Mouse (Mus musculus): ENCODE measurements around the gene Cox4i2. TPM values are rescaled to one million over a fixed set of nuclear protein-coding genes. Genes with fewer than 3 reads are reported as not detected.

The Cox4i2 gene
- polyA plus RNA-seq, 1 experiment from 2014 or later = 2.8 TPM

DNA sequence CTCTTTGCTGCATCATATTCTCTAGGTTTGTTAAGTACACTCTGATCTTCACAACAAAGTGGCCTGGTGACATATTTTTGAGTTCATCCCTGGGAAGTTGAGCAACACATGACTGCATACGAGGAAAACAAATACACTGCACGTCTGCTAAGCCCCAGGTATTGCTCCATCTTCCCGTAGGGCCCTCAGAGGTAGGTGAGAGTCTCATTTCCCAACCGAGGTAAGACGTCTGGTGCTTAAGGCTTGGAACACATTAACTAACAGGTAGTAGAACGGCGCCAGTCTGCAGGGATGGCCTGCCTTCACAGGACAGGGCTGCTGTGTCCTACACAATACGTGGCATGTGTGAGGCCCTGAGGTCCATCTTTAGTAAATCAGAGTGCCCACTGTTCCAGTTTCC, 30.7 kb downstream of the Cox4i2 start:
- DNase-seq (ENCODE audit: low spot score, missing footprints) = peak; percentile 45
- no peak overlapping the region for H3K4me3 ChIP-seq (ENCODE audit: low read depth, low read length)
- no peaks in the 10 kb centered on the region for H3K27me3 ChIP-seq (ENCODE audit: control insufficient read depth, insufficient read depth, low read length)
- 0 out of 2 replicates have a peak, but pooled peaks cover 4% of the 10 kb centered on the region for H3K36me3 ChIP-seq (ENCODE audit: control insufficient read depth, insufficient read depth, low read length)
- H3K9ac ChIP-seq (ENCODE audit: low read length) = no peak overlapping the region
- WGBS = 93% methylated on average over 8 of the region's 8 CpGs
- H3K9me3 ChIP-seq (ENCODE audit: control insufficient read depth, low read length) = no peaks in the 10 kb centered on the region
- ATAC-seq (ENCODE audit: low FRiP score) = no peak
- no peak overlapping the region for H3K4me2 ChIP-seq
- H3K27ac ChIP-seq (ENCODE audit: low read depth, low read length) = no peak overlapping the region
- no peaks in the 10 kb centered on the region for H3K4me1 ChIP-seq (ENCODE audit: control insufficient read depth, insufficient read depth, low read length)

DNA sequence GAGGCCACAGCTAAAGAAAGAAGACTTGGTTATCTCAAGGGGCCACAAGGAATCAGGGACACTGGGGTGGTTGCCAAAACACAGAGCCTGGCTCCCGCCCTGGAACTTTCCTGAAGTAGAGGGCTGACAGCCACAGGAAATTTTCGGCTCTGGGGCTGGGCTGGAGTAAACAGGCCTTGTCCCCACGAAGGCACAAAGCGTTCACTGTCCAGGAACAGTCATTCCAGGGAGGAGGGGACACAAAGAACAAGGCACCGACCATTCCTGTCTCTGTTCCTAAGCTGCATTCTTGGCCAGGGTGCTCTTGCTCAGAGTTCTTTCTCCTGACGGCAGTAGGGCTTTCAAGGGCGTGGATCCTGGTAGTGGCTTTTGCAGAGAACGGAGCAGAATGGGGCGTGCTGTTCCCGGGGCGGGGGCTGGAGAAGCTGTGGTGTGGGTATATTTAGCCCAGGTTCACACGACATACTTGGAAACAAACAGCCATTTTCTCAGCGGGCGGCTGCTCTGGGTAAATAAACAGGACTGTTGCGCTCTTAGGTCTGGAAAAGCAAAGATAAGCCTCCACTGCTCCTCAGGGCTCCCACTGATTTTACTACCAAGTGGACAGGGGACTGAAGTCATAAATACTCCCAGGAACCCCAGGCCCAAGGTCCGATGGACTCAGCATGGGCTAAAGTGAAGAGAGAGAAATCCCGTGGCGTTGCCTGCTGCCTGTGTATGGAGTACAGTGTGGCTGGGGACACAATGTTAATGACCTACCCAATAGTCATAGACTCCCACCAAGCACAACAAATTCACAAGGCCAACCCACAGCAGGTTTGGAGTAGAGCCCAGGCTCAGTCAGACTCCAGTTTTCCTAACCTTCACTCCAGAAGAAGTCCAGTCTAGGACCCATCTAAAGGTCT, 31.7 kb downstream of the Cox4i2 start:
- no peaks in the 10 kb centered on the region for H3K9me3 ChIP-seq (ENCODE audit: control insufficient read depth, low read length)
- no peaks in the 10 kb centered on the region for H3K27me3 ChIP-seq (ENCODE audit: control insufficient read depth, insufficient read depth, low read length)
- no peak for ATAC-seq (ENCODE audit: low FRiP score)
- 0 out of 2 replicates have a peak, but pooled peaks cover 4% of the 10 kb centered on the region for H3K36me3 ChIP-seq (ENCODE audit: control insufficient read depth, insufficient read depth, low read length)
- peak; percentile 82 for DNase-seq (ENCODE audit: low spot score, missing footprints)
- no peaks in the 10 kb centered on the region for H3K4me1 ChIP-seq (ENCODE audit: control insufficient read depth, insufficient read depth, low read length)
- H3K4me3 ChIP-seq (ENCODE audit: low read depth, low read length) = no peak overlapping the region
- WGBS = 78% methylated on average over 18 of the region's 18 CpGs
- no peak overlapping the region for H3K27ac ChIP-seq (ENCODE audit: low read depth, low read length)
- H3K9ac ChIP-seq (ENCODE audit: low read length) = no peak overlapping the region
- H3K4me2 ChIP-seq = no peak overlapping the region

DNA sequence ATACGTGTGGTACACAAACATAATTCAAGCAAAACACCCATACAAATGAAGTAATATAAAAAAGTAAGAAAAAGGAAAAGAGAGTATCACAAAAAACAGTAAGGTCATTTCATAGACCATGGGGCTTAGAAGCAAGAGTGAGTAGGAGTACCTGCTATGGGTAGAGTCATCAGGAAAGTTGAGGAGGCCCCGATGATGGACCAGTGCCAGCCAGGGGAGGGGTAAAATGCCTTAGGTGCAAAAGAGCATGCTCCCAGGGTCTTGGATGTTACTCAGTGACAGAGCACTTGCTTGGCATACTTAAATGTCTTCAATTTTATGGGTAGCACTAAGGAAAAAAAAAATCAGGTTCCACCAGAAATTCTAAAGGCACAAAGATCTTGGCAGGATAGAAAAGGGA, 33.2 kb downstream of the Cox4i2 start:
- no peaks in the 10 kb centered on the region for H3K9me3 ChIP-seq (ENCODE audit: control insufficient read depth, low read length)

DNA sequence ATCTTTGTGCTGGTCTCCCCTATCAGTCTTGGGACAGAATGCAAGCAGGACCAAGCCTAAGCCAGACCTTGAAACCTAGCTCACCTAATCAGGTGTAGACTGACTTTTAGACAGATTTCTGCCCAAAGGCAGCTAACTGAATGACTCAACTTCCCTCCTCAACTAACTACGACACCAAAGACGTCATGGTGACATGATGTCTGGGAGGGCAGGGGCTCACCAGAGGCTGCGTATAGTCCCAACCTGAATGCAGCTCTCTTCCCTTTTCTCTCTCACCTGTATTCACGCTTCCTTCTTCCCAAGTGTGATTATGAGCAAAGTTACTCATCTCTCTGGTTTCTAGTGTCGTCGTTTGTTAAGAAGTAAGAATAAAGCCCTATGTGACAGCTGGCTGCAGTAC, 33.6 kb downstream of the Cox4i2 start:
- H3K4me1 ChIP-seq (ENCODE audit: control insufficient read depth, insufficient read depth, low read length) = no peaks in the 10 kb centered on the region
- WGBS = 94% methylated on average over 6 of the region's 6 CpGs
- ATAC-seq (ENCODE audit: low FRiP score) (no peak), DNase-seq (ENCODE audit: low spot score, missing footprints) (no peak)
- no peak overlapping the region for H3K4me2 ChIP-seq
- no peaks in the 10 kb centered on the region for H3K27me3 ChIP-seq (ENCODE audit: control insufficient read depth, insufficient read depth, low read length)
- H3K9ac ChIP-seq (ENCODE audit: low read length) = no peak overlapping the region
- no peak overlapping the region for H3K27ac ChIP-seq (ENCODE audit: low read depth, low read length)
- H3K4me3 ChIP-seq (ENCODE audit: low read depth, low read length) = no peak overlapping the region
- H3K36me3 ChIP-seq (ENCODE audit: control insufficient read depth, insufficient read depth, low read length) = no peaks in the 10 kb centered on the region
- no peaks in the 10 kb centered on the region for H3K9me3 ChIP-seq (ENCODE audit: control insufficient read depth, low read length)

More for the DNA sequence above, 33.2 kb downstream of the Cox4i2 start:
- Histone ChIP-seq H3K4me2 (no peak overlapping the region), H3K9ac (ENCODE audit: low read length) (no peak overlapping the region), H3K27me3 (ENCODE audit: control insufficient read depth, insufficient read depth, low read length) (no peaks in the 10 kb centered on the region), H3K36me3 (ENCODE audit: control insufficient read depth, insufficient read depth, low read length) (no peaks in the 10 kb centered on the region), H3K4me3 (ENCODE audit: low read depth, low read length) (no peak overlapping the region), H3K4me1 (ENCODE audit: control insufficient read depth, insufficient read depth, low read length) (no peaks in the 10 kb centered on the region), H3K27ac (ENCODE audit: low read depth, low read length) (no peak overlapping the region)
- WGBS = 95% methylated on average over 2 of the region's 2 CpGs
- DNase-seq (ENCODE audit: low spot score, missing footprints) (no peak), ATAC-seq (ENCODE audit: low FRiP score) (no peak)

DNA sequence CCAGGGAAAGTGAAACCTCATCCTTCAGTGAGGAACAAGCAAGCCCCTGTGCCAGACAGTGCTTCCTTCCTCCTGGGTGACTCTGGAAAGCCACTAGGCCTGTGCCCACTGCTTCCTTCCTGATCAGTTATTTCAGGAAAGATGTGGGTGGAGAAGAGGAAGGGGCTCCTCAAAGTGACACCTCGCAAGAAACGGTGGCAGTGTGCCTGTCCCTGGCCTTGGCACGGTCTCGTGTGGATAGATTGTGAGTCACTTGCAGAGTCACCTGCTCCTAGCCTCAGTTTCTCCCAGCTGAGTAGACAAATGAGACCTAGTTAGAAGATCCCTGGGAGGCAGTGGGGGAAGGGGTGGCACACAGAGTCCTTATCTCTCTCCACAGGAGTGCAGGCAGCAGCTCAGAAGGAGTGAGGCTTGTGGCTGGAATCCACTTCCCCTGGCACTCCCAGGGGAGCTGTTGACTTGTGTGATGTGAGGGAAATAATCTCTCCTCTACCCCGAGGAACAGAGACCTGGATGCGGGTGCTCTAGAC, 35.0 kb downstream of the Cox4i2 start:
- 76% methylated on average over 6 of the region's 6 CpGs for WGBS
- Histone ChIP-seq H3K4me1 (ENCODE audit: control insufficient read depth, insufficient read depth, low read length) (no peaks in the 10 kb centered on the region), H3K36me3 (ENCODE audit: control insufficient read depth, insufficient read depth, low read length) (no peaks in the 10 kb centered on the region), H3K4me2 (no peak overlapping the region), H3K9ac (ENCODE audit: low read length) (no peak overlapping the region), H3K27me3 (ENCODE audit: control insufficient read depth, insufficient read depth, low read length) (no peaks in the 10 kb centered on the region), H3K4me3 (ENCODE audit: low read depth, low read length) (no peak overlapping the region), H3K27ac (ENCODE audit: low read depth, low read length) (peak overlapping the region; percentile 11; the same call in 1 of the 2 replicates), H3K9me3 (ENCODE audit: control insufficient read depth, low read length) (no peaks in the 10 kb centered on the region)
- no peak for ATAC-seq (ENCODE audit: low FRiP score)
- no peak for DNase-seq (ENCODE audit: low spot score, missing footprints)

DNA sequence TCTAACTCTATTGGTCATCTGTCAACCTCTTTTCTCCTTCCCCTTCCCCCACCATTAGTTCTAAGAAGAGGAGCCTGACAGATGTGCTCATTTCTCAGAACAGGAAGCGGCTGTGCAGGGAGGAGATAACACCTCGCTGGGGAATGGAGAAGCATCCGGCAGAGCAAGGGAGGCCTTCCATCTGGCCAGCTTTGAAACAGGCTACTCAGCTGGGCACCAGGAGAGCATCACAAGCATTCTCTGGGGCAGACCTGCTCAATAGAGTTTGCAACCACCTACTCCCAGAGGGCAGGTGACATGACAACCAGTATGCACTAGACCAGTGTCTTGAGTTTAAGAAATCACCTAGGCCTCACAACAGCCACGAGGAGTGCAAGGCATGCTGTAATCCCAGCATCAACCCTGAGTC, 35.6 kb downstream of the Cox4i2 start:
- 69% methylated on average over 4 of the region's 4 CpGs for WGBS
- no peak overlapping the region for H3K4me3 ChIP-seq (ENCODE audit: low read depth, low read length)

DNA sequence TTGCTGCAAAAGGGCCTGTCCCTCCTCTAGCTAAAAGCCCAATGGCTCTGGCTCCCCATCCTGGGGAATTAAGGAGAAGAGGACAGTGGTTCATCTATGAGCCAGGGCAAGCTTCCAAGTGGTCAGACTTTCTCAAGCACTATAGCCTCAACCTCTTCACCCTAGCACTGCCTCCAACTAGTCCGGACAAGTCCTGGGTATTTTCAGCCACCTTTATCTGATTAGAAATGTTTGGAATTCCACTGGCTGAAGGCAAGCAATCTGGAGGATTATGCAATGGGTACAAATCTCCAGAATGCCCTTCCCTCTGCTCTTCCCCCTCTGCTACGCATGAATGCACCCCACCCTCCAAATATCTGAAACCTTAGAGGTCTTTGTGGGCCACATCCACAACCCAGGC, 38.5 kb downstream of the Cox4i2 start:
- H3K9ac ChIP-seq (ENCODE audit: low read length) = no peak overlapping the region
- H3K9me3 ChIP-seq (ENCODE audit: control insufficient read depth, low read length) = no peaks in the 10 kb centered on the region
- DNase-seq (ENCODE audit: low spot score, missing footprints) (no peak), ATAC-seq (ENCODE audit: low FRiP score) (no peak)
- no peaks in the 10 kb centered on the region for H3K27me3 ChIP-seq (ENCODE audit: control insufficient read depth, insufficient read depth, low read length)
- no peaks in the 10 kb centered on the region for H3K36me3 ChIP-seq (ENCODE audit: control insufficient read depth, insufficient read depth, low read length)
- H3K4me3 ChIP-seq (ENCODE audit: low read depth, low read length) = no peak overlapping the region
- H3K27ac ChIP-seq (ENCODE audit: low read depth, low read length) = no peak overlapping the region
- no peak overlapping the region for H3K4me2 ChIP-seq
- no peaks in the 10 kb centered on the region for H3K4me1 ChIP-seq (ENCODE audit: control insufficient read depth, insufficient read depth, low read length)
- WGBS = 49% methylated on average over 2 of the region's 2 CpGs

More for the DNA sequence above, 35.6 kb downstream of the Cox4i2 start:
- no peak for DNase-seq (ENCODE audit: low spot score, missing footprints)
- Histone ChIP-seq H3K36me3 (ENCODE audit: control insufficient read depth, insufficient read depth, low read length) (no peaks in the 10 kb centered on the region), H3K9me3 (ENCODE audit: control insufficient read depth, low read length) (no peaks in the 10 kb centered on the region), H3K4me1 (ENCODE audit: control insufficient read depth, insufficient read depth, low read length) (no peaks in the 10 kb centered on the region), H3K27me3 (ENCODE audit: control insufficient read depth, insufficient read depth, low read length) (no peaks in the 10 kb centered on the region), H3K4me2 (no peak overlapping the region), H3K9ac (ENCODE audit: low read length) (no peak overlapping the region), H3K27ac (ENCODE audit: low read depth, low read length) (0 out of 2 replicates have a peak overlapping the region, but pooled peaks have one; percentile 11)
- no peak for ATAC-seq (ENCODE audit: low FRiP score)

DNA sequence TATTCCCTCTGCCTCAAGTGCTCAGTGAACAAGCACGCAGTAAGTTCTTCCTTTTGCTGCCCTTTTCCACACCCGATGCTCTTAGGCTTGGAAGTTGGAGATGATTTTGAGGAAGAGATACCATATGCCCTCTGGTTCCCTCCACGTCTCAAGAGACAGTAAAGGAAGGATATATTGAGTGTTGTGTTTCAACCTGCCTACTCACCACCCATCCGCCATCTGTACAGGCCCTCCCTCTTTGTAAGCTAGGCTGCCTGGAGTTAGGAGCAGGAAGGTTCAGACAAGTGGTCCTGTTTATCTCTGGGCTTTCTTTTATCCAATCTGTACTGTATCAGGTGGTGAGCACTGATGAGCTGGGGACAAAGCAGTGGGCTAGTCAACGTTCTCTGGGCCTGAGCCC, 39.4 kb downstream of the Cox4i2 start:
- no peak overlapping the region for H3K27ac ChIP-seq (ENCODE audit: low read depth, low read length)
- no peak overlapping the region for H3K9ac ChIP-seq (ENCODE audit: low read length)
- no peaks in the 10 kb centered on the region for H3K9me3 ChIP-seq (ENCODE audit: control insufficient read depth, low read length)
- no peaks in the 10 kb centered on the region for H3K36me3 ChIP-seq (ENCODE audit: control insufficient read depth, insufficient read depth, low read length)
- H3K27me3 ChIP-seq (ENCODE audit: control insufficient read depth, insufficient read depth, low read length) = no peaks in the 10 kb centered on the region
- H3K4me1 ChIP-seq (ENCODE audit: control insufficient read depth, insufficient read depth, low read length) = no peaks in the 10 kb centered on the region
- DNase-seq (ENCODE audit: low spot score, missing footprints) (no peak), ATAC-seq (ENCODE audit: low FRiP score) (no peak)
- H3K4me2 ChIP-seq = no peak overlapping the region
- no peak overlapping the region for H3K4me3 ChIP-seq (ENCODE audit: low read depth, low read length)
- WGBS = 89% methylated on average over 5 of the region's 5 CpGs

DNA sequence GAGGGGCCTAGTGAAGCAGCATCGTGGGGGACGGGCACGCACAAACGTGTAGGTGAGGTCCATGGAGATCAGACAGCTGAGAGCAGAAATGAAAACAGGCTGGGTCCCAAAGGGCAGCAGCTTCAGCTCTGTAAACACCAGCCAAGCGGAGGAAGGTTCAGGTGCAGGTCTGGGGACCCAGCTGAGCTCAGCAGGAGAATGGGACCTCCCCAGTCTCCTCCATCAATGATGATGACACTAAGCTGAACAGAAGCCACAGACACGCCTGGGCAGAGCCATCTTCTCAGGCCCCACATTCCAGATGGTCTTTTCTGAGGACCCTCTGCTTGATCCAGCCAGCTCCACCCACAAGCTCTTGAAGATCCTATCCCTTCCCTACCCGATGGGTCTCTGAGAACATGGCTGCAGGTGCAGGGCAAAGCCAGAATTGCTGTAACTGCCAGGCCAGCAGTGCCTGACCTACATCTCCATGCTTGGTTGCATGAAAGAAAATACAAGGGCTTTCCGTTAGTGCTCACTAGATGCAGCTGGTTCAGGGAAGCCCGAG, 40.4 kb downstream of the Cox4i2 start:
- no peak for DNase-seq (ENCODE audit: low spot score, missing footprints)
- Histone ChIP-seq H3K4me2 (no peak overlapping the region), H3K27me3 (ENCODE audit: control insufficient read depth, insufficient read depth, low read length) (no peaks in the 10 kb centered on the region), H3K9me3 (ENCODE audit: control insufficient read depth, low read length) (no peaks in the 10 kb centered on the region), H3K36me3 (ENCODE audit: control insufficient read depth, insufficient read depth, low read length) (no peaks in the 10 kb centered on the region), H3K9ac (ENCODE audit: low read length) (no peak overlapping the region), H3K27ac (ENCODE audit: low read depth, low read length) (no peak overlapping the region), H3K4me3 (ENCODE audit: low read depth, low read length) (no peak overlapping the region), H3K4me1 (ENCODE audit: control insufficient read depth, insufficient read depth, low read length) (no peaks in the 10 kb centered on the region)
- ATAC-seq (ENCODE audit: low FRiP score) = no peak
- WGBS = 80% methylated on average over 9 of the region's 9 CpGs
